Mouse (Mus musculus) lung, postnatal 36 days (tissue): ENCODE results near the gene Uqcr11.
A peak's percentile ranks its signal among the peaks of the same experiment; 100 is the strongest.

Source experiments
- DNase-seq: peaks from one replicate; pipeline ENCODE4 v3.0.0; 2022; ENCODE audit warnings: mixed read lengths

Gene Uqcr11

DNA sequence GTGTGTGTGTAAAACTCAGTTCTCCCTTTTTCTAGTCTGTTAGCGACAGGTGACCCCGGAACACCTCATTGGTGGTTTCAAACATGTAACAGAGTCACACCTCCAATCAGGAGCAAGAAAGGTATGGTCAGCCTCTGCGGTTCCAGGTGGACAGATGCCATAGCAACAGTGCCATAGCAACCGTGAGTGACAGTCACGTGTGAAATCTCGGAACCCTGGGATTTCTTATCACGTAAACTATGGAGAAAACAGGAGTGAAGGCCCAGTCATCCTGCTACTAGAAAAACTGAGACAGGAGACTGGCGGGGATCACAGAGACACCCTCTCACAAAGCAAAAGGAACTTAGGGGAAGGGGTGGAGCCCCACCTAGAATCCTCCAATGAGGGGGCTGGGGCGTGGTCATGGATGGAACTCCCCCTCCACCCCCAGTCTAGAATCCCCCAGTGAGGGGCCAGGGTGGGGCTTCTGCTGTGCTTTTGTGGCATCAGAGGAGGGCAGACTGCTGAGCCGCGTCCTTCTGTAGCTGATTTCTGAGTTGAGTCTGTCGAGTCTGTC, 35.1 kb downstream of the Uqcr11 start:
- DNase-seq: peak; percentile 90

- DNase-seq: peak; percentile 36
Measured at GRCm38 (mm10) chr10:80369995-80370747, 36.5 kb downstream of the Uqcr11 start.

GRCm38 (mm10) chr10:80368392-80368791, 38.2 kb downstream of the Uqcr11 start:
- no peak for DNase-seq

GRCm38 (mm10) chr10:80367954-80368353, 38.7 kb downstream of the Uqcr11 start:
- DNase-seq: no peak

DNA sequence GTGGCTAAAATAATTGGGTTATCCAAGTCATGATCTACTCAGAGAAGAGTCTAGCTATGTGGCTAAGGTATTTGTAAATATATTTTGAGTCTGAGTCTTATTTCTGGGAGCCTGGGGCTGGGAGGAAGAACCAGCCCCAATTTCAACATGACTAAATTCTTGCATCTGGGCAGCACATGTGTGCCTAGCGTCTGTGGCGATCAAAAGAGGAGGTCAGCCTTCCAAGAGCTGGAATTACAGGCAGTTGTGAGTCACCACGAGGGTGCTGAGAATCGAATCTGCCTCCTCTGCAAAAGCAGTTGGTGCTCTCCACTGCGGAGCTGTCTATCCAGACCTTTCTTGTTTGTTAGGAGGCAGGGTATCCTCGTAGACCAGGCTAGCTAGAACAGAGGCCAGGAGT, 40.9 kb downstream of the Uqcr11 start:
- DNase-seq: no peak

DNA sequence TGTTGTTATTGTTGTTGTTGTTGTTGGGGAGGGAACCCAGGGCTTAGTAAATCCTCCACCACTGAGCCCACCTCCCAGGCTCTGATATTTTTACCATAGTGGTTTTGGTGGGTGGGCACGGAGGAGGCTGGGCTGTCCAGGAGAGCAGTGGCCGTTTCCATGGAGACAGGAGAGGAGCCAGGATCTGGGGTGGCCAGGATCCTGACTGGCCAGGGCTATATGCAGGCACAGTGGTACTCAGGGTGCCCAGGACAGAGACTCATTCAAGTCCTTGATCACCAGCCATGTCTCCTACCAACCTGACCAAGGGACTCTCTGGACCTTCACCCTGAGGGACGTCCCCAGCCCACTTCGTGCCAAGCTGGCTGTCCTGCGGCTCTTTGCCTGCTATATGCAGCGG, 42.9 kb downstream of the Uqcr11 start:
- DNase-seq: no peak

- peak; percentile 60 for DNase-seq
Measured at GRCm38 (mm10) chr10:80357994-80358639, 48.5 kb downstream of the Uqcr11 start.

- DNase-seq: no peak
Measured at GRCm38 (mm10) chr10:80357336-80357735, 49.3 kb downstream of the Uqcr11 start.

GRCm38 (mm10) chr10:80356737-80357136, 49.9 kb downstream of the Uqcr11 start:
- DNase-seq: no peak

DNA sequence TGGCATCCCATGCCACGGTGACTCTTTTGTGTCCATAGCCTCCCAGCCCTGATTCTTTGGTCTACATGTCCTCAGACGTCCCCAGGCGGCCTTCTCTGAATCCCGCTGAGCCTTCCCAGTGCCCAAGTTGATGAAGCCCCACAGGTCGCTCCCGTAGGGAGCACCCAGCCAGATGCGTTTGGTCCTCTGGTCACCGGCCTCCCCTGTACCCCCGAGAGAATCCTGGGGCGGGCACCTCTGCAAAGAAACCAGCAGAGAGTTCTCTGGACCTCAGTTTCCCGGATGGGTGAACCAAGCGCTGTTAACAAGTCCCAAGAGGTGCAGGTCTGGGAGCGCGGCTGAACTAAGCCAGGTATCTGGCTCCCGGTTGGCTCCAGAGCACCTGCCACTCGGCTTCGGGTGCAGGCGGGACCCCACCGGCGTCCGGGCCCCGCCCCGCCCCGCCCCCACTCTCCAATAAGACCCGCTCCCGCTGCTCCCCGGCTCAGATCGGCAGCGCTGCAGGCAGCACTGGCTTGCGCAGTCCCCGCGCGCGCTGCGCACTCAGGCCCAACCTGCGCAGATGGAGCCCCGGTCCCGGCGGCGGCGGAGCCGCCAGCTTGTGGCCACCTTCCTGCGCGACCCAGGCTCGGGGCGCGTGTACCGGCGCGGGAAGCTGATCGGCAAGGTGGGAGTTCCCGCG, 50.5 kb downstream of the Uqcr11 start, which contains the start of gene Plk5:
TSS of gene Plk5 (plus strand) at position 459 of the 682 bp plus-strand sequence.
- DNase-seq: no peak

- DNase-seq: no peak
Measured at GRCm38 (mm10) chr10:80355431-80355830, 51.2 kb downstream of the Uqcr11 start.
